Mouse (Mus musculus): Measurements from ENCODE around the gene Tet2. TPM values are rescaled to one million over a fixed set of nuclear protein-coding genes. Genes with fewer than 3 reads are reported as not detected.
"Not testable (repeated sequence)": the region's sequence is repeated elsewhere in the genome, so short reads cannot be mapped to it uniquely, and the experiment has no call there.

Tet2 gene
- 10 to 100 TPM; 34.3 to 50.3 TPM for total RNA-seq (2021)
- long read RNA-seq, experiment 1, partial matches to known transcripts, result 1 of 5 reads
- long read RNA-seq, experiment 1, other reads (novel, unspliced or antisense), result 4 of 5 reads
- long read RNA-seq, experiment 2, partial matches to known transcripts, result 0 of 2 reads
- long read RNA-seq, experiment 2, other reads (novel, unspliced or antisense), result 2 of 2 reads

DNA sequence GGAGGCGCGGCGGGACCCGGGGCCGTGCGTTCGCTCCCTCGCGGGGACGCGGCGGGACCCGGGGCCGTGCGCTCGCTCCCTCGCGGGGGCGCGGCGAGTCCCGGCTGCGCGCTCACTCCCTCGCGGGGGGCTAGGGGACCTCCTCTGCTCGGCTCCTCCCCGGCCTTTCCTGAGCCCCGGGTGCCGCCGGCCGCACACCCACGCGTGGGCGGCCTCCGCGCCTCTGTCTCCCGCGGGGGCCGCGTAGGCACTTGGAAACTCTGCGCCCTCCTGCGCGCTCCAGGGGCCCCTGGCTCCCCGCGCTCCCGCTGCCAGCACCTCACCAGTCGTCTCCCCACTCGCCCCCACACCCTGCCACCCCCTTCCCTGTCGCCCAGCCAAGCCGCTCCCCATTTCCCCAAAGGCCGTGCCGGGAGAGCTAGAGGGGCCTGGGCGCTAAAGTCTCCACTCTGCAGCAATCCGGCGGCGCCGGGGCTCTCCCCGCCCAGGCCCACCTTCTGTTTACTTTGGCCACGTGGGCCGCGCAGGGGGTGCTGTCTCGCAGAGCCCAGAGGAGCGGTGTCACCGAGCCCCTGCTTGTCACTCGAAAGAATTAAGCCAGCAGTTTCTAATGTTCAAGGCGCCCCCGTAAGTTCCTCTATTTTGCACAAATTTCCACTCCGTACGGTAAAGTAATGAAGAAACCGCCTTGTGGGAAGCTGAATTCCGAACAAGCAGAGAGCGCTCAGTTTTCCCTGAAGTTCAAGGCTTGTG, at the start of gene Tet2:
TSS of gene Tet2 (minus strand) at position 589 of the 753 bp plus-strand sequence.
- peak; percentile 77 for DNase-seq

DNA sequence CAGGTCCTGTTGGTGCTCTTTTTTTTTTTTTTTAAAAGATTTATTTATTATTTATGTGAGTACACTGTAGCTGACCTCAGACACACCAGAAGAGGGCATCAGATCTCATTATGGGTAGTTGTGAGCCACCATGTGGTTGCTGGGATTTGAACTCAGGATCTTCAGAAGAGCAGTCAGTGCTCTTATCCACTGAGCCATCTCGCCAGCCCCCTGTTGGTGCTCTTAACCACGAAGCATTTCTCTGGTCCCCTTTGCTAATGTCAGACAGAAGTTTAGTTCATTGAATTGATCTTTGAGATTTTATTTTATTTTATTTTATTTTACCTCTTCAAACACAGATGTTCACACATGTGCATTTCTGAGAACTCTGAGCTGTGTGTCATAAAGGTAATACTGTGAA, 48.1 kb upstream of the Tet2 start:
- not testable (repeated sequence) for DNase-seq

DNA sequence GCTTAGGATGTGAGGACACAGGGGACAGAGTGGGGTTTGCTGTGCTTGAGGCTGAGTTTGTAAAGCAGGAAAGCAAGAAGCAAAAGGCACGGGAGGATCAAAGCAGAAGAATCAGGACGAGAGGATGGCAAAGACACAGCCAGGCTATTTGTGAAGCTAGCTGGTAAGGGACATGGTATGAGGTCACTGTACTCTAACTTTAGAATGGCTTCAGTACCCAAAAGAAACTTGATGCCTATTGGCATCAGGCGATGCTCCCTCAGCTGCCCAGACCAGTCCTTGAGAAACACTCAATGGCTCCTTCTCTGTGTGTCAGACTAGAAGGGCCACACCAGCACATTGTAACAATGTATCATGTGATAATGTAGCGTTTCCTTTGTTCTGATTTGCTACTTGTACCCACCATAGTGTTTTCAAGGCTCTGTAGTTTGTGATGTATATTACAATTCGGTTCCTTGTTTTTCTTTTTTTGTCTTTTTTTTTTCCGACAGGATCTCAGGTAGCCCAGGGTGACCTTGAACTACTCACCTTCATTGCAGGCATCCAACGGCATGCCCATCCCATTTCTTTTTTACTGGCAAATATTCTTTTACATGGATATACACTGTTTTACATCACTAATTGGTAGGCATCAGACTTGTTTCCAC, 45.7 kb upstream of the Tet2 start:
- DNase-seq, result no peak

DNA sequence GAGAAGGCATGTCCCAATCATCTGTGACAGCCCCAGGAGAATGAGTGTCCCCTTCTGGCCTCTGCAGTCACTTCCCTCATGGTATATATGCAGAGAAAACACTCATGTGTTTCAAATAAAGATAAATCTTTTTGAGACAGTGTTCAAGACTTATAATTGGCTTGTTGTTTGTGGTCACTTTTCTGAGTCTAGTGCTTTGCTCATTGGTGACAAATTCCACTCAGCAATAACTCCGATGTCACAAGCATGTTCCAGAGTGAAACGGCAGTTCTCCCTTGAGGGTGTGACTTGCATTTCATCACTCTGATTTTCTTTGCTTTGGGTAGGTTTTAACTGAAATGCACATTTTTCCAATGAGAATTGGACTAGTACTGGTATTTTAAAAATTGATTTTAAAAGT, 40.1 kb upstream of the Tet2 start:
- no peak for DNase-seq

DNA sequence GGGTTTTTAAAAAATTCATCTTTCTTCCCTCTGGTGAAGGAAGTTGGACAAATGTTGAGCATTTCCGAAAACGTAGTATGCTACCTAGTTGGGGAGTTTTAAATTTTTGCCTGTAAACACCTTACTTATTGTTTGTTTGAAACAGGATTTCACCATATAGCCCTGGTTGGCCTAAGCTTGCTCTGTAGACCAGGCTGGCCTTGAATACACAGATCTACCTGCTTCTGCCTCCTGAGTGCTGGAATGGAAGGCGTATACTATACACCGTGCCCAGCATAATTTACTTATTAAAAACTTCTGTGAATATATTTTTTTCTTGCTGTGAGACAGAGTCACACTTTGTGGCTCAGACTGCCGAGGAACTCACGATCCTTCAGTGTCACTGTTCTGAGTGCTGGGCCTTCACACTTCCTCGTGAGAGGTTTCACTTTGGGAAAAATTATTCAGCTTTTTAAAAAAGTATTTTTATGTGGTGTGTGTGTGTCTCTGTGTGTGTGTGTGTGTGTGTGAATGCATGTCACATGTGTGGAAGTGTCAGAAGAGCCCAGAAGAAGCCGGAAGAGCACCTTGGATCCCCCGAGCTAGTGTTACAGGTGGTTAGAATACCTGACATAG, 38.6 kb upstream of the Tet2 start:
- no peak for DNase-seq

DNA sequence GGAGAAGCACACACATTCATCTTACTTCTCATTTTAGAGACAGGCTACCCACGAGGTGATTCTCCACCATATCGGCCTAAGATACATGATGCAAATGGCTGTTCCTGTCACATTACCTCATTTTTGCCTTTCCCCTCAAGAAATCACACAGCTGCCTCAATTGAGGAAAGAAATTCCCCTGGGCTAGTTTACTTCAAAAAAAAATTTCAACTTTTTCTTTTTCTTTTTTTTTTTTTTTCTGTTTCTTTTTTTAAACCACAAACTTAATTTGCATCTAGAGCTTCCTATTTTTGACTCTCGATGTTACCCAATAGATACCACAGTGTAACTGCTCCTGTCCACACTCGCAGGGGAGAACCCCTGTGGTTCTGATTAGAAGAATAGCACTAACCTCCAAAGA, 38.0 kb upstream of the Tet2 start:
- DNase-seq, result no peak

DNA sequence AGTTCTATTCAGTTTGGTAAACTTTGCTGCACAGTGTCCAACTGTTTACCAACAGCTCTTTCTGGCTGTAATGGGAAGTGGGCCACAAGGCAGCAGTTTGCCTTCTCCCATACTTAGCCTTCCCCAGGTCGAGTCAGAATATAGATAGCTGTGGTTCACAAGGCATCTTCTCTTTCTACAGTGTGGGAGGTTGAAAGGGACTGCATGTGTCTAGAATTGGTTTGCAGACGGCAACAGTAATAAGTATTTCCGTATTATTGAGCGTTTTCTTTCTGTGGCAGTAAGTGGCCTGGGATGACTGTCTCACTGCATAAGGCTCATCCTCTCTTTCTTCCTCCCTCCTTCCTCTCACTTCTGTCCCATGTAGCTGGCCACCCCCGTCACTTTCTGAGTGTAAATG, 37.2 kb upstream of the Tet2 start:
- DNase-seq, result no peak

DNA sequence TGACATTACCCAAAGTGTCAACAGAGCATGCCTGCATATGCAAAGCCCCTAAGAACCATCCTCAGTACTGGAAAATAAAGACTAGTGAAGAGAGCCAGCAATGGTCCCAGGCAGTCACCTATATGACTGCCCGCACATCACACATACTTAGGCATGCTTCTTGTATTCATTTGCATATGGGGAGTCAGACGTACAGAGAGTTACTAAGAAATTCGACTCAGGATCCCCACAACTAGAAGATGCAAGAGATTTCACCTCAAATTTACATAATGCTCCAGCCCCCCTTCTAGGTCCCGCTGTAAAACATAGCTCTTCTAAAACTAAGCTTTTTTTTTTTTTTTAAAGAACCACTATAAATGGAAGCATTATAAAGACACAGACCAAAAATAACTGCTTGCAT, 36.6 kb upstream of the Tet2 start:
- DNase-seq, result no peak

DNA sequence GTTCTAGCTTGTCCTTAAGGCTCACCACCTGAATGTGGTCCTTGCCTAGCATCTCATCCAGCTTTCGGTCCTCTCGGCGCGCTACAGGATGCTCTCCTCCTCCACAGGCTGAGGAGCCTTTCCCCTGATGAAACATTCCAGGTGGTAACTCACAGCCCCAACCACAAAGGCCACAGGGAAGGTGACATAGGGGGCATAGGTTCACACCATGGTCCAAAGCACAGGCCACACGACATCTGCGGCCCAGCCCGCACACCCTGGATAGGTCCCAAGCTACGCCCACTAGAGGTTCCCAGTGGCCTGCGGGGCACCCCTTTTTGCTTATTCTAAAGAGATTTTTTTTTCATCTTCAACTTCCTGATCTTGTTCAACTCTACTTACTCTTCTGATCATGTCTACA, 34.7 kb upstream of the Tet2 start:
- no peak for DNase-seq

DNA sequence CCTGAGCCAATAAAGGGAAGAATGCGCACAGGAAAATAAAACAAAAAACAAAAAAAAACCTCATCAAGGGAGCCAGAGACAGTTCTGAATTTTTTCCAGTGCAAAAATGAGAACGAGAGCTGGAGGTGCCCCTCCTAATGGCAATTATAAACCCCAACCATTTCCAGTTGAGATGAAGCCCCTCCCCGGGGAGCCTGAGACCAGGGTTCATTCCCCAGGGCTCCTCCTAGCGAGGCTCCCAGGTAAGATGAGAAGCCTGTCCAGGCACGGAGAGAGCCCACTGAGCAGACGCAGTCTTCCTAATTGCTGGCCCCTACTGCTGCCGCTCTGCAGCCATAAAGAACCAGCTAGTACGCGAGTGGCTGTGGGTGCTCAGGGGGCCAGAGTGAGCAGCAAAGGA, 34.2 kb upstream of the Tet2 start:
- no peak for DNase-seq

DNA sequence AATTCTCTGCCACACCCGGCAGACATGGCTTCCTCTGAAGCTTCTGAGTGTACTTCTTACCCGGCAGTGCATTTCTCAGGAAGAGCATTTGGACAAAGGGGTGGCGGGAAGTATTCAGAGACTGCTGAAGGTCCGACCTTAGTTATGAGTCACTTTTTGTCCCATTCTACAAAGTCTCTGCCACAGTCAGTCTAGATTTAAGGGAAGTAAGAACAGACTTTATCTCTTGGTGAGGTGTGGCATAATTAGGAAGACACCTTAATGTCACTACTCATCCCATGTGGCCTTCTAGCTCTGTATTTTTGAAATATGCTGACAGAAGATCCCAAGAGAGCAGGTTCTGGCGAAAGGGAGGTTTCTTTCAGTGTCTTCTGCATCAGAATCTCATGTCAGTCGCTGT, 30.0 kb upstream of the Tet2 start:
- no peak for DNase-seq

DNA sequence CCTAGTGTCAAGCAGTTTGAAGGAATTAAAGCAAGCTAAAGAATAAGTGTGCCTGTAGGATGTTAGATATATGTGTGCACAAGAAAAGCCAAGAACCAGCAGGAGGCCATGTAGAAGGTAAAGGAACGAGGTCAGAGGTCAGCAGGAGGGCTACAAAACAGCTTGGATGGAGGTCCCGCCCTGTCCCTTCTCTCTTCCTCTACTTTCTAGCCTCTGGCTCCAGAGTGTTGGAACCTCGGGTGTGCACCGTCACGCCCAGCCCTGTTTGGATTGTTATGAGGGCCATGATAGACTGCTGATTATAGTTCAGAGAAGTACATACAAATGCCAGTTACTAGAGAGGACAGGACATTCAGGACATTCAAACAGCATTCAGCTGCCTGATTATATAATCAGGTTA, 27.0 kb upstream of the Tet2 start:
- DNase-seq, result no peak

DNA sequence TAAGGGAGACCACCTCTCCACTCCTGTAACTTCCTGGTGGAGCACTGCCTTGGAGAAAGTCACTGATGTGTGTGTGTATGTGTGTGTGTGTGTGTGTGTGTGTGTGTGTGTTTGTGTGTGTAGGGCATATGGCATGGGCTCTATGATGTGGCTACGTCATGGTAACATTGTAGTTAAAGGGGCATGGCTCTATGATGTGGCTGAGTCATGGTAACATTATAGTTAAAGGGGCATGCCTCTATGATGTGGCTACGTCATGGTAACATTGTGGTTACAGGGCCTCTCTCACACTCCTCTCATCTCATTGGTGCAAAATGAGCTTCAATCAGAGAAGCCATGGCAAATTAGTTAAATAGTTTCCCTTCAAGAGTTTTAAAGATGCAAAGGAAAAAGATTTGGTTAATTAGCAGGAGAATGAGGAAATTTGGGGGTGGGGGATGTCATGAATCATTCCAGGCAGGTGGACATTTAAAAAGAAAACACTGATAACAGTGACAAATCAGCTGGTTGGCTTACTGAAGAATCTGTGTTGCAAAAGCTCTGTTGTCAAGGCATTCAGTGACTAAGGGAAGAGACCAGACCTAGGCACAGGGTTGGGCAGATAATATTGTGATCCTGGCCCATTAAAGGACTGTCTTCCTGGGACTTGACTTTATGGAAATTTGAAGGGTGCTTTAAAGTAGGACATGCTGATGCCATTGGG, 18.7 kb upstream of the Tet2 start:
- DNase-seq, result no peak

DNA sequence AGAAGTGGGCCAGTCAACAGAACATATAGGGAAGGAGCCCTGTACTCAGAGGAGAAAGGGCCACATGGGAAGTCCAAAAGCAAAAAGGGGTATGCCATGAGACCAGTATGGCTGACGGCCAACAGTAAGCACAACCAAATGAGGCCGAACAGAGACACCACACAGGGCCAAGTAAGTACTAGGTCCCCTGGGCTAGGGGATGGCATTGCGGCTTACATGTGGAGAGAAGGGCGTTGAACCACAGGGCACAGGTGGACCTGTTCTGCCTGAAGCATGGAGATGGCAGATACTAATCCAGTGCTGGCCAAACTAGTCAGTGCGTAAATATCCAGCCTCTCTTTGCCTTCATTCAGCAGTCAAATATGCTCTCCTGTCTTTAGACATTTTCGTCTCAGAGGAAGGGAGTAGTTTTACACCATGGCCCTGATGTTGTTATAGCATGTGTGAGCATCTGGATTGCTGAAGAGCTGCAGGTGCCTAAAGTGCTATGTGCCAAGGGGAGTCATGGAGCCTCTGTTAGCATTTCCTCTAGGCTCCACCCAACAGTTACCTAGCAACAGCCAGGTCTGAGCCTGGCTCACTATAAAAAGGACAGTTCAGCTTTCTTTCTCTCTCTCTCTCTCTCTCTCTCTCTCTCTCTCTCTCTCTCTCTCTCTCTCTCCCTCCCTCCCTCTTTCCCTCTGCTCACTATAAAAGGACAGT, 14.6 kb upstream of the Tet2 start:
- DNase-seq, result no peak

DNA sequence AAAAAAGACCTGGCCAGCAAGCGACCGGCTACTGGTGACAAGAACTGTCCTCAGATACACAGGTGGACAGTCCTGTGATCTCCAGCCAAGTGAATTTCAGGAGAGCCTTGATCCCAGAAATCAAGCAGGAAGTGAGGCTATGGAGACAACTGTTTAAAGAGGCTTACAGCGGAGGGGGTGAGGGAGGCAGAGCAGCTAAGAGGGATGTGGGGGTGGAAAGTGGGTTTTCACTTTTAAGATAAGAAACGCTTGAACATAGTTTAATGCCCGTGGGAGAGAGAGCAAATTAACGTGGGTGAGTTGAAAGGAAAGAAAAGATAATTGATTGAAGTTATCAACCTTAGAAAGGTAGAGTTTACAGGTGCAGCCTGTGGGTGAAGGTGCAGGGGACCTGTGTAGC, 12.7 kb upstream of the Tet2 start:
- no peak for DNase-seq

DNA sequence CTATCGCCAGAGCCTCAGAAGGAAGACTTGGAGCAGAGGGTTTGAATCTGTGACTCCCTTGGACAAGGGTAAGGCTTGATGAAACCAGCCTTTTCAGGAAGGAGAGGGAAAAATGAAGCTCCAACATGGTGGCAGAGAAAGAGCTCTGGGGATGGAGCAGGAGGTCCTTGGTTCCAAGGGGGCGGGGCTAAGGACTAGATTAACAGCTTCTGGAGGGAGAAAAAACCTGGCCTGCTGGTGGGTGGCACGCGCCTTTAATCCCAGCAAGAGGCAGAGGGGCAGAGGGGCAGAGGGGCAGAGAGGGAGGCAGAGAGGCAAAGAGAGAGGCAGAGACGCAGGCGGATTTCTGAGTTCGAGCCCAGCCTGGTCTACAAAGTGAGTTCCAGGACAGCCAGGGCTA, 12.2 kb upstream of the Tet2 start:
- no peak for DNase-seq

DNA sequence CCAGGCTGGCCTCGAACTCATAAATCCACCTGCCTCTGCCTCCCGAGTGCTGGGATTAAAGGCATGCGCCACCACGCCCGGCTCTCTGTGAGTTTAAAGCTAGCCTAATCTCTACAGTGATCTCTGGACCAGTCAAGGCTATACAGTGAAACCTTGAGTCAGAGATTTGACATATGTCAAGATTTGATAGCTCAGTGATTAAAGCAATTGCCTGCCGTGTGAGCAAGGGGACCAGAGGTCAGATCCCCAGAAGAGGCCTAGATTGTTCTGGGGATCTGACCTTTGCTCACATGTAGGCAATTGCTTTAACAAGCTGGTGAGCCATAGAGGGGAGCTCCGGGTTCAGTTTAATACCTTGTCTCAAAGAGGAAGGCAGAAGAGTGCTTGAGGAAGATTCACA, 10.4 kb upstream of the Tet2 start:
- DNase-seq, result no peak

DNA sequence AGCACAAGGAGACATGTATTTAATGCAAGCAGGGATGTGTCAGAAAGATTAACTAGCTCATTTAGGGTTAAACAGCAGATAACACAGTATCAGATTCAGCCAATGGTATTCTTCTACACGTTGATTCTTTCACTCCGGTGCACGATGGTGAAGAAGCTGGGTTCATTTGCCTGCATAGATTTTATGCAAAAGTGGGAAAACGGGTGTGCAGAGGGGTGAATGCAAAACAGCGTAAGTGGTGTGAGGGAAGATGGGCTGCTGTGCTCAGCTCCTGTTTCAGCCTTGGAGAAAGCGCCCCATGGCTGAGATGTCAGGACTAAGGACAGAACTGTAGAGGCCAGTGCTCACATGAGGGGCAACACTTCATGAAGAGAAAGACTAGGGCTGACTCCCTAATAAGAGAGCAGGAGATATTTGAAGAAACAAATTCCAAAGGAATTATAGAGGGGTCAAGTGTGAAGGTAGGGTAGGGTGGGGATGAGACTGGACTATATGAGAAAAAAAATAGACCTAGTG, 9.7 kb upstream of the Tet2 start:
- DNase-seq, result no peak

DNA sequence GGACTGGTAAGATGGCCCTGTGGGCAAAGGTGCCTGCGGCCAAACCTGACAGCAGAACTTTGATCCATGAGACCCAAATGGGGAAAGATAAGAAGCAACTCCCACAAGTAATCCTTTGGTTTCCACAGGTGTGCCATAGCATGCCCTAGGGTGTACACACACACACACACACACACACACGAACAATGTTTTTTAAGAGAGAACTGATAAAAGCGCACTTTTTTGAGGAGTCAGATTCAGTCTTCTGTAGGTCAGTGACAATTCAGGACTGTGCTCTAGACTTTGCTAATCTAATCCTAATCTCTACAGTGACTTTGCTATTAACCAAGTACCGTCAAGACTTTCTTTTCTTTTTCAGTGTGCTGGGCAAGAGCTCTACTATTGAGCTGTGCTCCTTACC, 9.2 kb upstream of the Tet2 start:
- no peak for DNase-seq

DNA sequence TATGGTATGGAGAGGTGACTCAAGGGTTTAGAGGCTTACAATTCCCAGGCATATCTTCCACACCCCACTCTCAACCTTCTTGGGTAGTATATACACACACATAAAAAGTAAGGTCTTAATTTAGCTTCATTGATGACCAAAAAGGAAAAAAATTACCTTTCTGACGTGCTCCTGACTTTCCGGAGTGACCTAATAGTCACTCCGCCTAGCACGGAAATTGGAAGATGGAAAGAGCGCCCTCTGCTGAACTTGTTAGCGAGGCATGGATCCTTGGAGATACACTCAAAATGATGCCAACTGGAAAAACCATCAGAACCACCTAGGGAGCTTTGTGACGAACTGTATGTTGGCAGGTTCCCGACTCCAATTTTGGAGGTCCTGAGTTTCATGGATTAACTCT, 7.0 kb upstream of the Tet2 start:
- DNase-seq, result peak; percentile 25

DNA sequence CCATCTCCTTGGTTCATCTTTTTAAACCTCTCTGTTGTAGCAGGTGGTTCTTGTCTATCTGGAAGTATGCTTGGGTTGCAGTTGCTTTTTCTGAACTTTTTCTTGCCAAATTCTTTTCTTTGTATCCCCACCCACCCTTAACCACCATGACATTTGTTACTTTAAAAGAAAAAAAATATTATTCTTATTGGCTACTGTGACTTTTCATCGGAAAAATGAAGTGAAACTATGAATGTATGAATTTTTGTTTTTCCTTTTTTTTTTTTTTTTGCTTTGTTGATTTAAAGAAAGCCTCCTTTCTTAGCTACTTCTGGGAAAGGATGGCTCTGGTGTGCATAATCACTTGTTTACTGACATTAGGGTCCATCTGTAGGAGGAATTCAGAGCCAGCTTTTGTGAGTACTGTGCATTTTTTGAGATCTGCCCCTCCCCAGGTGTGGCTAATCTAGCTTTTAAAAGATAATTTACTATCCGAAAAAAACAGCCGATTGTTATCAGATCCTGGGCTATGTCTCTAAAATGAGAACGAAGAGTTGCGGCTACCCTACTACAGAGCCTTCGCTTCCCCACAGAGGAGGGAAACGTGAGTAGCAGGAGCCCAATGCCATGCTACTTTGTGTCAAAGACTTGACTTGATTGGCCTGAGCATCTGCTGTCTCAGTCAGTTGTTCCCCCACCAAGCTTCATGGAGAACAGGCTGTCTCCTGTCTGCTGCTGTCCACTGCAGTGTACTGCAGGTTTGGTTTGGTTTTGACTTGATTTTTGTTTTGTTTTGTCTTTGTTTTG, 4.6 kb upstream of the Tet2 start:
- DNase-seq, result no peak
